Mouse (Mus musculus) embryonic facial prominence, embryonic 11.5 days (tissue): ENCODE measurements around the gene Trim13. TPM values are rescaled to one million over a fixed set of nuclear protein-coding genes. Genes with fewer than 3 reads are reported as not detected.
A peak's percentile ranks its signal among the peaks of the same experiment; 100 is the strongest.
"Not testable (repeated sequence)": the region's sequence is repeated elsewhere in the genome, so short reads cannot be mapped to it uniquely, and the experiment has no call there.

Experiments used
- ATAC-seq: fragments of 200-750 bp; cut with Nextera tagmentation; replicated peaks from 2 replicates; pipeline ENCODE4 v1.8.0; 2017; ENCODE audit warnings: low read depth; ENCODE audit not compliant: insufficient number of reproducible peaks, low FRiP score, low TSS enrichment
- DNase-seq: peaks from one replicate; pipeline ENCODE4 v3.0.0-alpha.2; 2015; ENCODE audit warnings: low spot score
- H3K27ac ChIP-seq: fragments of 300-500 bp; sonication (generic); replicated peaks from 2 replicates; pipeline ENCODE4 v1.5.1; 2014; ENCODE audit warnings: mild to moderate bottlenecking, low read depth, low read length, control low read depth
- H3K27me3 ChIP-seq: fragments of 300-500 bp; sonication (generic); 2 replicates; pipeline ENCODE4 v1.6.1; 2014; ENCODE audit warnings: mild to moderate bottlenecking, low read length, moderate library complexity, mixed read lengths; ENCODE audit not compliant: control insufficient read depth, insufficient read depth
- H3K36me3 ChIP-seq: fragments of 300-500 bp; sonication (generic); replicated peaks from 2 replicates; pipeline ENCODE4 v1.6.1; 2014; ENCODE audit warnings: low read depth, mild to moderate bottlenecking, low read length, moderate library complexity, mixed read lengths; ENCODE audit not compliant: control insufficient read depth, insufficient read depth
- H3K4me1 ChIP-seq: fragments of 300-500 bp; sonication (generic); 2 replicates; pipeline ENCODE4 v1.6.1; 2014; ENCODE audit warnings: low read length, mixed read lengths; ENCODE audit not compliant: control insufficient read depth, insufficient read depth
- H3K4me2 ChIP-seq: fragments of 300-500 bp; sonication (generic); 2 replicates; pipeline ENCODE4 v1.6.1; 2014; ENCODE audit warnings: low read depth, mild to moderate bottlenecking, control low read depth, low read length, moderate library complexity
- H3K4me3 ChIP-seq: fragments of 300-500 bp; sonication (generic); 2 replicates; pipeline ENCODE4 v1.5.1; 2014; ENCODE audit warnings: low read depth, low read length, control low read depth
- H3K9ac ChIP-seq: fragments of 300-500 bp; sonication (generic); replicated peaks from 2 replicates; pipeline ENCODE4 v1.6.1; 2014; ENCODE audit warnings: mild to moderate bottlenecking, control low read depth, low read length
- H3K9me3 ChIP-seq: fragments of 300-500 bp; sonication (generic); replicated peaks from 2 replicates; pipeline ENCODE4 v1.6.1; 2016; ENCODE audit warnings: mild to moderate bottlenecking, low read length, inconsistent platforms, mixed read lengths; ENCODE audit not compliant: control insufficient read depth
- WGBS: fragments of 180-500 bp; shearing (Covaris S2); extraction: QIAGEN DNeasy Blood & Tissue Kit; methylation state at CpG from one replicate; pipeline ENCODE4 v1.1.7; 2014; 5-methylcytosine and 5-hydroxymethylcytosine counted together
- polyA plus RNA-seq: library from polyadenylated mRNA; unstranded; fragments of >200 nt; fragmentation: Nextera tagmentation; extraction: Ambion mirVana; gene quantifications from 2 replicates; pipeline ENCODE4 v1.2.1, GENCODE M21; 2014

The Trim13 gene
- 25.7 and 28.2 TPM in 2 replicates for polyA plus RNA-seq

- H3K27ac ChIP-seq: no peak within 1 kb of the TSS
- no peak within 1 kb of the TSS for H3K9ac ChIP-seq
- no peaks in the 10 kb centered on the region for H3K36me3 ChIP-seq
These were observed at the start of gene Trim13 for GRCm38 (mm10) chr14:61597968-61598367. Gene Trim13 (plus strand): TSS chr14:61598247.

GRCm38 (mm10) chr14:61548614-61549013 lies 49.4 kb upstream of the Trim13 start:
- H3K4me3 ChIP-seq: no peak overlapping the region
- no peak overlapping the region for H3K9ac ChIP-seq
- H3K36me3 ChIP-seq: no peaks in the 10 kb centered on the region
- no peaks in the 10 kb centered on the region for H3K9me3 ChIP-seq
- no peaks in the 10 kb centered on the region for H3K4me1 ChIP-seq
- 90% methylated on average over 1 of the region's 1 CpGs for WGBS
- no peak overlapping the region for H3K4me2 ChIP-seq
- no peak overlapping the region for H3K27ac ChIP-seq
- no peaks in the 10 kb centered on the region for H3K27me3 ChIP-seq
- ATAC-seq (no peak), DNase-seq (no peak)

More at GRCm38 (mm10) chr14:61597968-61598367, at the start of gene Trim13:
- Histone ChIP-seq H3K9me3 (no peaks in the 10 kb centered on the region), H3K4me2 (peak within 1 kb of the TSS; percentile 45), H3K4me3 (peak within 1 kb of the TSS; percentile 79), H3K4me1 (no peaks in the 10 kb centered on the region), H3K27me3 (no peaks in the 10 kb centered on the region)
- no peak for DNase-seq
- WGBS: 48% methylated on average over 5 of the region's 5 CpGs
- ATAC-seq: no peak

- peak overlapping the region; percentile 66 for H3K4me3 ChIP-seq
- no peaks in the 10 kb centered on the region for H3K4me1 ChIP-seq
- no peaks in the 10 kb centered on the region for H3K9me3 ChIP-seq
- no peaks in the 10 kb centered on the region for H3K27me3 ChIP-seq
- no peak for ATAC-seq
- H3K36me3 ChIP-seq: no peaks in the 10 kb centered on the region
- WGBS: 5% methylated on average over 6 of the region's 6 CpGs
- H3K27ac ChIP-seq: 0 out of 2 replicates have a peak overlapping the region, but pooled peaks have one; percentile 22
- peak overlapping the region; percentile 90 for H3K4me2 ChIP-seq
- DNase-seq: no peak
- H3K9ac ChIP-seq: peak overlapping the region; percentile 71
These were observed 42.1 kb upstream of the Trim13 start for GRCm38 (mm10) chr14:61555931-61556288.

- no peaks in the 10 kb centered on the region for H3K4me1 ChIP-seq
- H3K36me3 ChIP-seq: no peaks in the 10 kb centered on the region
- H3K27ac ChIP-seq: 0 out of 2 replicates have a peak within 1 kb of the TSS, but pooled peaks have one; percentile 22
- peak within 1 kb of the TSS; percentile 66 for H3K4me3 ChIP-seq
- H3K4me2 ChIP-seq: peak within 1 kb of the TSS; percentile 90
- under 1% methylated on average over 70 of the region's 72 CpGs for WGBS
- H3K27me3 ChIP-seq: no peaks in the 10 kb centered on the region
- H3K9ac ChIP-seq: peak within 1 kb of the TSS; percentile 71
- ATAC-seq (peak; percentile 99), DNase-seq (peak; percentile 99)
- H3K9me3 ChIP-seq: no peaks in the 10 kb centered on the region
These were observed 41.5 kb upstream of the Trim13 start, which contains the start of gene Spryd7 for GRCm38 (mm10) chr14:61556289-61557147. Gene Spryd7 (minus strand): TSS chr14:61556886.

- 88% methylated on average over 6 of the region's 6 CpGs for WGBS
- Histone ChIP-seq H3K27ac (no peak overlapping the region), H3K4me1 (no peaks in the 10 kb centered on the region), H3K4me2 (no peak overlapping the region), H3K9ac (no peak overlapping the region), H3K27me3 (no peaks in the 10 kb centered on the region), H3K9me3 (no peaks in the 10 kb centered on the region), H3K36me3 (no peaks in the 10 kb centered on the region), H3K4me3 (no peak overlapping the region)
- DNase-seq (no peak), ATAC-seq (no peak)
These were observed 39.1 kb upstream of the Trim13 start for GRCm38 (mm10) chr14:61558901-61559300.

- no peak for ATAC-seq
- 68% methylated on average over 3 of the region's 3 CpGs for WGBS
These were observed 38.2 kb upstream of the Trim13 start for GRCm38 (mm10) chr14:61559856-61560255.

GRCm38 (mm10) chr14:61566211-61566610 lies 31.8 kb upstream of the Trim13 start:
- H3K4me2 ChIP-seq, H3K4me1 ChIP-seq, H3K4me3 ChIP-seq, H3K9ac ChIP-seq, DNase-seq, H3K27me3 ChIP-seq, H3K36me3 ChIP-seq, H3K27ac ChIP-seq, ATAC-seq, H3K9me3 ChIP-seq: not testable (repeated sequence)
- 96% methylated on average over 4 of the region's 4 CpGs for WGBS

More at GRCm38 (mm10) chr14:61559856-61560255, 38.2 kb upstream of the Trim13 start:
- no peaks in the 10 kb centered on the region for H3K36me3 ChIP-seq
- H3K27me3 ChIP-seq: no peaks in the 10 kb centered on the region
- DNase-seq: no peak
- H3K4me2 ChIP-seq: no peak overlapping the region
- no peak overlapping the region for H3K27ac ChIP-seq
- no peak overlapping the region for H3K9ac ChIP-seq
- H3K9me3 ChIP-seq: no peaks in the 10 kb centered on the region
- no peaks in the 10 kb centered on the region for H3K4me1 ChIP-seq
- no peak overlapping the region for H3K4me3 ChIP-seq

- no peak for ATAC-seq
- no peaks in the 10 kb centered on the region for H3K4me1 ChIP-seq
- WGBS: 59% methylated on average over 2 of the region's 2 CpGs
- no peaks in the 10 kb centered on the region for H3K27me3 ChIP-seq
- H3K9me3 ChIP-seq: no peaks in the 10 kb centered on the region
- no peaks in the 10 kb centered on the region for H3K36me3 ChIP-seq
- no peak for DNase-seq
- no peak overlapping the region for H3K27ac ChIP-seq
- no peak overlapping the region for H3K4me3 ChIP-seq
- no peak overlapping the region for H3K9ac ChIP-seq
- H3K4me2 ChIP-seq: no peak overlapping the region
These were observed 28.7 kb upstream of the Trim13 start for GRCm38 (mm10) chr14:61569344-61569743.
